Mouse (Mus musculus): ENCODE data around the gene Psmd13. TPM values are rescaled to one million over a fixed set of nuclear protein-coding genes. Genes with fewer than 3 reads are reported as not detected.
A peak's percentile ranks its signal among the peaks of the same experiment; 100 is the strongest.

Psmd13 gene
- polyA plus RNA-seq, 1 experiment from 2014 or later: 78.6 TPM

- no peaks in the 10 kb centered on the region for H3K36me3 ChIP-seq (ENCODE audit: inconsistent target)
- no peaks in the 10 kb centered on the region for H3K79me2 ChIP-seq (ENCODE audit: inconsistent target)
- no peak overlapping the region for H3K4me3 ChIP-seq (ENCODE audit: inconsistent target)
- H3K27ac ChIP-seq: no peak overlapping the region
- 49% methylated on average over 7 of the region's 7 CpGs for whole genome bisulfite sequencing (ENCODE audit: missing documents)
These were observed 26.4 kb downstream of the Psmd13 start for GRCm38 (mm10) chr7:140908181-140908580.

- H3K4me3 ChIP-seq (ENCODE audit: inconsistent target): peak overlapping the region; percentile 13; the same call in 1 of the 2 replicates
- no peaks in the 10 kb centered on the region for H3K36me3 ChIP-seq (ENCODE audit: inconsistent target)
- WGBS (ENCODE audit: missing documents): 5% methylated on average over 19 of the region's 19 CpGs
- H3K27ac ChIP-seq: no peak overlapping the region
- no peaks in the 10 kb centered on the region for H3K79me2 ChIP-seq (ENCODE audit: inconsistent target)
These were observed 26.9 kb downstream of the Psmd13 start for GRCm38 (mm10) chr7:140908634-140909107.

- peak overlapping the region; percentile 38; the same call in 1 of the 2 replicates for H3K27ac ChIP-seq
- no peaks in the 10 kb centered on the region for H3K36me3 ChIP-seq (ENCODE audit: inconsistent target)
- H3K79me2 ChIP-seq (ENCODE audit: inconsistent target): no peaks in the 10 kb centered on the region
- WGBS (ENCODE audit: missing documents): 49% methylated on average over 3 of the region's 3 CpGs
- H3K4me3 ChIP-seq (ENCODE audit: inconsistent target): no peak overlapping the region
These were observed 30.5 kb downstream of the Psmd13 start for GRCm38 (mm10) chr7:140912293-140912692.

DNA sequence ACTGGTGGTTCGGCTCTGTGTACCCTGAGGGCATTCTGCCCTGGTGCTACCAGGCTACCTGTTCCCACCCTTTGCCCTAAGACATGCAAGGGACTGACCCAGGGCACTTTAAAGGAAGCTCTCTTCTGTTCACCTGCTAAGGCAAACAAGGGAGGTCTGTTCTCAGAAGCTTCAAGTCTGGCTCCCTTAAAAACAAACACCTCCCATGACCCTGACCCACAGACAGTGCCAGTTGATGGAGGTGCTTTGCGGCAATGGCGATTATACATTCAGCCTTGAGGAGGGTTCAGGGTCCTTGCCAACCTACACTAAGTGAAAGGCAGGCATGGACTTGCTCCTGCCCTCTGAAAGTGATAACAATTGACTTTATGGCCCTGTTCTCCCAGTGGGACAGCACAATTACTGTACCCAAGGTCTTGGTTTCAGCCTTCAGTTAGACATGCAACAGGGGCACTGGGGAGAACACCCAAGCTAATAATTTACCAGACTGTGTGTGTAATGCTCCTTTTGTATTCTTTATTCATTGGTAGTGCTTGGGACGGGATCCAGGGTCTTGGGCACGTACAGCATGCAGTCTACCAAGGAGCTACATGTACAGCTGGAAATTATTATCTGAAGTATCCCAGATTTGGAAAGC, 31.2 kb downstream of the Psmd13 start:
- Histone ChIP-seq H3K4me3 (ENCODE audit: inconsistent target) (no peak overlapping the region), H3K27ac (peak overlapping the region; percentile 38; the same call in 1 of the 2 replicates), H3K79me2 (ENCODE audit: inconsistent target) (no peaks in the 10 kb centered on the region), H3K36me3 (ENCODE audit: inconsistent target) (no peaks in the 10 kb centered on the region)
- WGBS (ENCODE audit: missing documents): 92% methylated on average over 5 of the region's 5 CpGs

- H3K36me3 ChIP-seq (ENCODE audit: inconsistent target): no peaks in the 10 kb centered on the region
- H3K79me2 ChIP-seq (ENCODE audit: inconsistent target): no peaks in the 10 kb centered on the region
- H3K4me3 ChIP-seq (ENCODE audit: inconsistent target): no peak overlapping the region
- no peak overlapping the region for H3K27ac ChIP-seq
- 98% methylated on average over 8 of the region's 8 CpGs for whole genome bisulfite sequencing (ENCODE audit: missing documents)
These were observed 32.4 kb downstream of the Psmd13 start for GRCm38 (mm10) chr7:140914031-140914690.

GRCm38 (mm10) chr7:140919911-140920310, 38.1 kb downstream of the Psmd13 start:
- no peak overlapping the region for H3K27ac ChIP-seq
- 88% methylated on average over 4 of the region's 4 CpGs for WGBS (ENCODE audit: missing documents)
- H3K79me2 ChIP-seq (ENCODE audit: inconsistent target): no peaks in the 10 kb centered on the region
- no peak overlapping the region for H3K4me3 ChIP-seq (ENCODE audit: inconsistent target)
- no peaks in the 10 kb centered on the region for H3K36me3 ChIP-seq (ENCODE audit: inconsistent target)

GRCm38 (mm10) chr7:140920418-140921029, 38.8 kb downstream of the Psmd13 start, which contains the start of gene Nlrp6:
TSS of gene Nlrp6 (plus strand) at chr7:140920902.
- Histone ChIP-seq H3K4me3 (ENCODE audit: inconsistent target) (no peak within 1 kb of the TSS), H3K27ac (no peak within 1 kb of the TSS), H3K36me3 (ENCODE audit: inconsistent target) (no peaks in the 10 kb centered on the region), H3K79me2 (ENCODE audit: inconsistent target) (no peaks in the 10 kb centered on the region)
- WGBS (ENCODE audit: missing documents): 88% methylated on average over 8 of the region's 8 CpGs

- H3K4me3 ChIP-seq (ENCODE audit: inconsistent target): no peak overlapping the region
- H3K27ac ChIP-seq: no peak overlapping the region
- 56% methylated on average over 18 of the region's 22 CpGs for WGBS (ENCODE audit: missing documents)
- H3K36me3 ChIP-seq (ENCODE audit: inconsistent target): no peaks in the 10 kb centered on the region
- H3K79me2 ChIP-seq (ENCODE audit: inconsistent target): no peaks in the 10 kb centered on the region
These were observed 39.6 kb downstream of the Psmd13 start for GRCm38 (mm10) chr7:140921225-140921975.

GRCm38 (mm10) chr7:140922398-140923069, 40.8 kb downstream of the Psmd13 start:
- H3K27ac ChIP-seq: no peak overlapping the region
- WGBS (ENCODE audit: missing documents): 2% methylated on average over 49 of the region's 49 CpGs
- H3K36me3 ChIP-seq (ENCODE audit: inconsistent target): no peaks in the 10 kb centered on the region

DNA sequence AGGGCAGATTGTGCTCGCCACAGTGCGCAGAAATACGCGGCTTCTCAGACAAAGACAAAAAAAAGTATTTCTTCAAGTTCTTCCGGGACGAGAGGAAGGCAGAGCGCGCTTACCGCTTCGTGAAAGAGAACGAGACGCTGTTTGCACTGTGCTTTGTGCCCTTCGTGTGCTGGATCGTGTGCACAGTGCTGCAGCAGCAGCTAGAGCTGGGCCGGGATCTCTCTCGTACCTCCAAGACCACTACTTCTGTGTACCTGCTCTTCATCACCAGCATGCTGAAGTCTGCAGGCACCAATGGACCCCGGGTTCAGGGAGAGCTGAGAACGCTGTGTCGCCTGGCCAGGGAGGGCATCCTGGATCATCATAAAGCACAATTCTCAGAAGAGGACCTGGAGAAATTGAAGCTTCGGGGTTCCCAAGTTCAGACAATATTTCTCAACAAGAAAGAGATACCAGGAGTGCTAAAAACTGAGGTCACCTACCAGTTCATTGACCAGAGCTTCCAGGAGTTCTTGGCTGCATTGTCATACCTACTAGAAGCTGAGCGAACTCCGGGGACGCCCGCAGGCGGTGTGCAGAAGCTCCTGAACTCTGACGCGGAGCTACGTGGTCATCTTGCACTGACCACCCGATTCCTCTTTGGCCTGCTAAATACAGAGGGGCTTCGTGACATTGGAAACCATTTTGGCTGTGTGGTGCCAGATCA, 41.5 kb downstream of the Psmd13 start:
- no peaks in the 10 kb centered on the region for H3K36me3 ChIP-seq (ENCODE audit: inconsistent target)
- H3K27ac ChIP-seq: no peak overlapping the region
- 28% methylated on average over 30 of the region's 30 CpGs for WGBS (ENCODE audit: missing documents)
- H3K4me3 ChIP-seq (ENCODE audit: inconsistent target): no peak overlapping the region
- H3K79me2 ChIP-seq (ENCODE audit: inconsistent target): no peaks in the 10 kb centered on the region

More at GRCm38 (mm10) chr7:140922398-140923069, 40.8 kb downstream of the Psmd13 start:
- Histone ChIP-seq H3K4me3 (ENCODE audit: inconsistent target) (no peak overlapping the region), H3K79me2 (ENCODE audit: inconsistent target) (no peaks in the 10 kb centered on the region)

DNA sequence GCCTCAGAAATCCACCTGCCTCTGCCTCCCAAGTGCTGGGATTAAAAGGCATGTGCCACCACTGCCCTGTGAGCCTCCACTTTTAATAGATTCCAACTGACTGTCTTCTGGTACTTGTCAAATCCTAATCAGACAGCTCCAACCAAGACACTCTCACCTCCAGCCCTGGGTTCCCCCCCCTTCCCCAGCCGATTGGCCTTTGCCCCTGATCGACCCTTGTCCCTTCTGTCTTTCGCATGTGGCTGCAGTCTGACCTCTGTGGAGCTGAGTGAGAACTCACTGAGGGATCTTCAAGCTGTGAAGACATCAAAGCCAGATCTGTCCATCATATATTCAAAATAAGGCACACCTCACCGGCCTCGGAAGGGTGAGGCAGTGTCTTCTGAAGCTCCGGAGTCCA, 45.4 kb downstream of the Psmd13 start:
- no peak overlapping the region for H3K4me3 ChIP-seq (ENCODE audit: inconsistent target)
- 99% methylated on average over 6 of the region's 6 CpGs for WGBS (ENCODE audit: missing documents)
- no peaks in the 10 kb centered on the region for H3K36me3 ChIP-seq (ENCODE audit: inconsistent target)
- no peak overlapping the region for H3K27ac ChIP-seq
- H3K79me2 ChIP-seq (ENCODE audit: inconsistent target): no peaks in the 10 kb centered on the region

DNA sequence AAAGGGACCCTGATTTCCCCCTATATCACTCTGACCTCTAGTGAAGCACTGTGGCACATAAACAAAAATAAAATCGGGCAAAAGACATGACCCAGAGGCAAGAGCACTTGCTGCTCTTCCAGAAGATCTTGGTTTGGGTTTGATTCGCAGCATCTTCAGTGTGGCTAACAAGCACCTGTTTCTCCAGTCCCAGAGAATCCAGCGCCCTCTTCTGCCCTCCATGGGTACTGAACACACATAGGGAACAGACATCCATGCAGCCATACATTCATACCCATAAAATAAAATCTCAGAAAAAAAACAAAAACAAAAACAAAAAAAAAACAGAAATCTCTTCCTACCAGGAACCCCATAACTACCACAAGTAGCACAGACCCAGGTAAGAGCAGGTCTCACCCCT, 56.7 kb downstream of the Psmd13 start:
- H3K36me3 ChIP-seq (ENCODE audit: inconsistent target): no peaks in the 10 kb centered on the region
- H3K27ac ChIP-seq: no peak overlapping the region
- no peak overlapping the region for H3K4me3 ChIP-seq (ENCODE audit: inconsistent target)
- no peaks in the 10 kb centered on the region for H3K79me2 ChIP-seq (ENCODE audit: inconsistent target)
- 83% methylated on average over 3 of the region's 3 CpGs for WGBS (ENCODE audit: missing documents)

DNA sequence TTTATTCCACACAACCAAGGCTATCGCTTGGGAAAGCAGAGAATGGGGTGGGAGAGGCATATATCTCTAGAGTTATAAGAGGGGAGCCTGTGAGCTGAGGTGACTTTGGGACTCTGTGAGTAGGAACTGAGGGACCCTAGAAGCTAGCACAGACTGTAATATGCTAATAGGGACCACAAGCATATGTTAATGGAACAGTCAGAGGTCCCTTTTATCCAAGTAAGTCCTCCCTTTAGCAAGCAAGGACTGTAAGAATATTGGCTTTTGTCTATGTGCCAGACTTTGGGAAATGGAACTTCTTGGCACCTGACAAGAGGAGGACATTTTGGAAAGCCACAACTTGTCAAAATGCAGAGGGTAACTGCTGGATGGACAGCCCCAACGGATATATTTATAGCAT, 57.1 kb downstream of the Psmd13 start:
- Histone ChIP-seq H3K79me2 (ENCODE audit: inconsistent target) (no peaks in the 10 kb centered on the region), H3K27ac (no peak overlapping the region), H3K4me3 (ENCODE audit: inconsistent target) (no peak overlapping the region), H3K36me3 (ENCODE audit: inconsistent target) (no peaks in the 10 kb centered on the region)
- 77% methylated on average over 2 of the region's 2 CpGs for WGBS (ENCODE audit: missing documents)
